10 mouse cellular contexts compared by ENCODE assay signal in the genomic region with DNA sequence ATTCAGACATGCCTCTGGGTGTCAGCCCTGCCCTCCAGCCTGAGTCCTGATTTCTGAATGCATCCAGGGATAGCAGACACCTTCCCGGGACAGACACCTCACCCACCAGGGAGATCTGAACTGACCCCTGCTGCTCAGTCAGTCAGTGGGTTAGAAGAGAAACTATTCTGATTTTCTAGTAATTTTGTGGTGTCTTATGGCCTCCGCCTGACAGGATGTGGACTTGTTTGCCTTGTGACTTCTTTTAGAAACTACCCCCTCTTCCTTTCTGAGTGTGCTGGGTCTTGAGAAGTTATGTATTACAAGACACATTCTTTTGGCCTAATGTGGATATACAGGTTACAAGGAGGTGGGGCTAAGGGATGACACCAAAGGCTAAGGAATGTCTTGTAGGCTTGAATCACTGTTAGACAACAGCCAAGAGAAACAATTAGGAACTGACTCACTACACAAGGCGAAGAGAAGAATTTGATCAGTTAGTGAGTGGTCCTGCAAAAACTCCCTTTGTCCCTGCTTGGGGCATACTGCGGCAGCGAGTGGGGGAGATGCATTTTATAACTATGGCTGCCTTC. TPM values are rescaled to one million over a fixed set of nuclear protein-coding genes. Genes with fewer than 3 reads are reported as not detected.
A peak's percentile ranks its signal among the peaks of the same experiment; 100 is the strongest.
DNase-seq lines count a peak whose midpoint lies in the region; ATAC-seq and TF ChIP-seq lines count a peak whose summit lies in the region.
"Had no signal": no experiment of that assay in that cellular context is flagged by ENCODE, and none has a peak within 500 bp of the region (broad histone marks: within the 10 kb centered on the region; RNA-seq: fewer than 3 reads in every experiment).

No protein-coding gene starts in this region.

- no peak for ATAC-seq in kidney, embryonic 16.5 days (ENCODE audit: low FRiP score, low TSS enrichment)
- no peak; the same call in 1 of the 2 replicates for ATAC-seq in heart, postnatal 0 days (ENCODE audit: insufficient read depth, low read depth)
- ATAC-seq in midbrain, postnatal 0 days (ENCODE audit: low FRiP score) = no peak

- TF ChIP-seq EP300 in heart, postnatal 0 days (IDR thresholded peaks at IDR 0.05; ENCODE audit: low read depth) = no peak

- H3K27me3 ChIP-seq in kidney, embryonic 16.5 days (ENCODE audit: insufficient read depth, low read length) = no peaks in the 10 kb centered on the region
- no peaks in the 10 kb centered on the region for H3K27me3 ChIP-seq in heart, postnatal 0 days (ENCODE audit: control insufficient read depth, insufficient read depth, low read length)
- H3K27me3 ChIP-seq in midbrain, postnatal 0 days (ENCODE audit: insufficient read depth, low read length) = no peaks in the 10 kb centered on the region
- H3K27me3 ChIP-seq in kidney, adult 2 months (replicated peaks; ENCODE audit: control insufficient read depth, insufficient read depth, low read length) = no peaks in the 10 kb centered on the region

- TF ChIP-seq CTCF in heart, postnatal 0 days (IDR thresholded peaks at IDR 0.05; ENCODE audit: low read depth) = no peak
- TF ChIP-seq CTCF in midbrain, postnatal 0 days (IDR thresholded peaks at IDR 0.05) = no peak
- TF ChIP-seq CTCF in kidney, adult 2 months (conservative IDR thresholded peaks at IDR 0.05; ENCODE audit: insufficient read depth, insufficient read length, low read depth, low read length) = no peak

- no peak for DNase-seq in kidney, adult 8-10 months
- DNase-seq in R1 (ENCODE audit: low read depth, low spot score) = peak; percentile 64
- no peak for DNase-seq in heart, postnatal 0 days (ENCODE audit: low spot score)
- DNase-seq in midbrain, postnatal 0 days (ENCODE audit: low spot score) = no peak
- no peak for DNase-seq in layer of hippocampus, postnatal 36 days
- no peak for DNase-seq in kidney, adult 2 months
- no peak for DNase-seq in spleen, postnatal 4 days (ENCODE audit: low spot score in 2 of 2)
- DNase-seq: cerebellum, adult 11-12 months had no signal

- H3K36me3 ChIP-seq in kidney, embryonic 16.5 days (ENCODE audit: insufficient read depth, low read length) = peaks cover 66% of the 10 kb centered on the region
- H3K36me3 ChIP-seq in heart, postnatal 0 days (replicated peaks; ENCODE audit: control insufficient read depth, insufficient read depth, low read length) = peaks cover 30% of the 10 kb centered on the region
- peaks cover 26% of the 10 kb centered on the region for H3K36me3 ChIP-seq in midbrain, postnatal 0 days (ENCODE audit: insufficient read depth, low read length)
- no peaks in the 10 kb centered on the region; the same call in 1 of the 2 replicates for H3K36me3 ChIP-seq in kidney, adult 2 months (ENCODE audit: control insufficient read depth, insufficient read depth, low read length)

- no peaks in the 10 kb centered on the region for H3K9me3 ChIP-seq in kidney, embryonic 16.5 days (ENCODE audit: low read length)
- H3K9me3 ChIP-seq in heart, postnatal 0 days (replicated peaks; ENCODE audit: control insufficient read depth, low read length) = no peaks in the 10 kb centered on the region
- H3K9me3 ChIP-seq in midbrain, postnatal 0 days (ENCODE audit: low read length) = no peaks in the 10 kb centered on the region
- H3K9me3 ChIP-seq: megakaryocyte, embryonic 14.5 days had no signal

- no peak overlapping the region for H3K9ac ChIP-seq in kidney, embryonic 16.5 days (replicated peaks; ENCODE audit: low read length)
- no peak overlapping the region for H3K9ac ChIP-seq in heart, postnatal 0 days (replicated peaks; ENCODE audit: low read depth, low read length)
- no peak overlapping the region for H3K9ac ChIP-seq in midbrain, postnatal 0 days (replicated peaks; ENCODE audit: low read length, poor library complexity, severe bottlenecking)

- H3K4me1 ChIP-seq in kidney, embryonic 16.5 days (ENCODE audit: insufficient read depth, low read length) = peaks cover 47% of the 10 kb centered on the region
- peaks cover 13% of the 10 kb centered on the region for H3K4me1 ChIP-seq in heart, postnatal 0 days (ENCODE audit: control insufficient read depth, insufficient read depth)
- peaks cover 31% of the 10 kb centered on the region for H3K4me1 ChIP-seq in midbrain, postnatal 0 days (ENCODE audit: insufficient read depth, low read length)
- 0 out of 2 replicates have a peak, but pooled peaks cover 3% of the 10 kb centered on the region for H3K4me1 ChIP-seq in kidney, adult 2 months (ENCODE audit: control insufficient read depth, insufficient read depth, low read length)

- H3K4me2 ChIP-seq in kidney, embryonic 16.5 days (replicated peaks; ENCODE audit: low read depth, low read length) = no peak overlapping the region
- H3K4me2 ChIP-seq in heart, postnatal 0 days (ENCODE audit: low read depth, low read length) = no peak overlapping the region
- H3K4me2 ChIP-seq in midbrain, postnatal 0 days (ENCODE audit: low read depth, low read length, poor library complexity, severe bottlenecking) = peak overlapping the region; percentile 34

- WGBS in kidney, embryonic 16.5 days = 70% methylated on average over 5 of the region's 5 CpGs
- 63% methylated on average over 5 of the region's 5 CpGs for WGBS in heart, postnatal 0 days
- whole genome bisulfite sequencing in midbrain, postnatal 0 days = 51% methylated on average over 5 of the region's 5 CpGs
- 72% methylated on average over 5 of the region's 5 CpGs for WGBS in kidney, adult 2 months

- no peak for TF ChIP-seq POLR2A in kidney, adult 2 months (IDR thresholded peaks at IDR 0.05; ENCODE audit: low read depth, low read length)

- no peak overlapping the region for H3K4me3 ChIP-seq in kidney, embryonic 16.5 days (ENCODE audit: low read length)
- H3K4me3 ChIP-seq in heart, postnatal 0 days (ENCODE audit: low read depth, low read length) = no peak overlapping the region
- no peak overlapping the region; the same call in 1 of the 2 replicates for H3K4me3 ChIP-seq in midbrain, postnatal 0 days (ENCODE audit: low read depth, low read length)
- H3K4me3 ChIP-seq in kidney, adult 2 months (ENCODE audit: insufficient read depth, low read depth, low read length) = no peak overlapping the region
- H3K4me3 ChIP-seq: megakaryocyte, embryonic 14.5 days had no signal

- peak overlapping the region; percentile 3; the same call in 1 of the 2 replicates for H3K27ac ChIP-seq in kidney, embryonic 16.5 days (ENCODE audit: low read length)
- peak overlapping the region; percentile 49 for H3K27ac ChIP-seq in heart, postnatal 0 days (ENCODE audit: low read depth)
- H3K27ac ChIP-seq in midbrain, postnatal 0 days (ENCODE audit: low read depth, low read length) = no peak overlapping the region
- H3K27ac ChIP-seq in kidney, adult 2 months (ENCODE audit: insufficient read depth, low read depth, low read length) = no peak overlapping the region

RNA-seq across cellular contexts. Expression of gene Enc1, which starts 8.7 kb away (rescaled TPM):
- polyA plus RNA-seq in kidney, embryonic 16.5 days (2015; fragmentation: Nextera tagmentation; extraction: Ambion mirVana) = 13.7 and 14.3 TPM in 2 replicates
- 10.2 and 10.9 TPM in 2 replicates for total RNA-seq in heart, postnatal 0 days (2014; rRNA removed; ENCODE audit: low replicate concordance)
- polyA plus RNA-seq in heart, postnatal 0 days (2015; fragmentation: Nextera tagmentation; extraction: Ambion mirVana) = 1.5 and 1.7 TPM in 2 replicates
- 326 and 348 TPM in 2 replicates for total RNA-seq in midbrain, postnatal 0 days (2014; rRNA removed)
- 54.0 and 54.2 TPM in 2 replicates for polyA plus RNA-seq in midbrain, postnatal 0 days (2015; fragmentation: Nextera tagmentation; extraction: Ambion mirVana)
- 100 to 1,000 TPM; 689 to 742 TPM for total RNA-seq in layer of hippocampus, postnatal 36 days (2021)
- 2.7 and 3.6 TPM in 2 replicates for polyA plus RNA-seq in kidney, adult 2 months (2012; rRNA removed)

RNA-seq across cellular contexts. Expression of gene Hexb, which starts 51.4 kb away (rescaled TPM):
- polyA plus RNA-seq in kidney, embryonic 16.5 days (2015; fragmentation: Nextera tagmentation; extraction: Ambion mirVana) = 40.3 and 44.6 TPM in 2 replicates
- total RNA-seq in heart, postnatal 0 days (2014; rRNA removed; ENCODE audit: low replicate concordance) = 21.9 and 32.0 TPM in 2 replicates
- 21.4 and 26.5 TPM in 2 replicates for polyA plus RNA-seq in heart, postnatal 0 days (2015; fragmentation: Nextera tagmentation; extraction: Ambion mirVana)
- 55.1 and 70.5 TPM in 2 replicates for total RNA-seq in midbrain, postnatal 0 days (2014; rRNA removed)
- 57.7 and 59.7 TPM in 2 replicates for polyA plus RNA-seq in midbrain, postnatal 0 days (2015; fragmentation: Nextera tagmentation; extraction: Ambion mirVana)
- 100 to 1,000 TPM; 117 to 122 TPM for total RNA-seq in layer of hippocampus, postnatal 36 days (2021)
- polyA plus RNA-seq in kidney, adult 2 months (2012; rRNA removed) = 149 and 205 TPM in 2 replicates

Comparison
In these comparisons a context has a peak if more than half of its experiments do, and no peak if none do; other contexts are left out.
1. H3K27ac ChIP-seq: peak in kidney, embryonic 16.5 days (single experiment) and heart, postnatal 0 days (single experiment); none in midbrain, postnatal 0 days (single experiment) and kidney, adult 2 months (single experiment).